ENCODE assay signal across 17 mouse cellular contexts in genomic region chr12:40379538-40379923, GRCm38 (mm10).
DNase-seq lines count a peak whose midpoint lies in the region; ATAC-seq lines count a peak whose summit lies in the region.
"Had no signal": no experiment of that assay in that cellular context is flagged by ENCODE, and none has a peak within 500 bp of the region (broad histone marks: within the 10 kb centered on the region; RNA-seq: fewer than 3 reads in every experiment).

No protein-coding gene starts in this region.

- WGBS in liver, embryonic 12.5 days (ENCODE audit: insufficient replicate concordance), result 41% methylated on average over 4 of the region's 4 CpGs

- no peaks in the 10 kb centered on the region for H3K27me3 ChIP-seq in liver, embryonic 12.5 days (replicated peaks)
- H3K27me3 ChIP-seq: forebrain, embryonic 12.5 days; Patski had no signal

- peak; percentile 9 for DNase-seq in liver
- DNase-seq in B cell, adult 2 months, result peak; percentile 48 to 49
- DNase-seq in naive thymus-derived CD4-positive, alpha-beta T cell, adult 2 months (ENCODE audit: low read depth), result peak; percentile 15
- DNase-seq in urinary bladder, adult 2 months (ENCODE audit: low spot score), result no peak
- no peak for DNase-seq in T-cell, adult 2 months (ENCODE audit: low spot score)
- DNase-seq: kidney, adult 8-10 months; kidney, postnatal 36 days; liver, postnatal 0 days; midbrain, embryonic 14.5 days; right cerebral cortex, adult 18-20 months; thymus, postnatal 25 days had no signal

- no peak overlapping the region for H3K4me2 ChIP-seq in liver, embryonic 12.5 days
- H3K4me2 ChIP-seq: forebrain, embryonic 12.5 days had no signal

- H3K27ac ChIP-seq in liver, embryonic 12.5 days, result no peak overlapping the region
- H3K27ac ChIP-seq: forebrain, embryonic 12.5 days; hindbrain, embryonic 10.5 days; macrophage had no signal

- H3K9ac ChIP-seq in liver, embryonic 12.5 days, result no peak overlapping the region
- H3K9ac ChIP-seq: forebrain, embryonic 12.5 days; liver, postnatal 0 days had no signal

- H3K4me1 ChIP-seq in liver, embryonic 12.5 days, result no peaks in the 10 kb centered on the region
- H3K4me1 ChIP-seq: forebrain, embryonic 12.5 days; hindbrain, embryonic 10.5 days had no signal

- no peak overlapping the region for H3K4me3 ChIP-seq in liver, embryonic 12.5 days
- H3K4me3 ChIP-seq: forebrain, embryonic 12.5 days; hindbrain, embryonic 10.5 days had no signal

- H3K9me3 ChIP-seq in liver, embryonic 12.5 days (replicated peaks), result no peaks in the 10 kb centered on the region
- H3K9me3 ChIP-seq: forebrain, embryonic 12.5 days; hindbrain, embryonic 10.5 days had no signal

- no peak for ATAC-seq in liver, embryonic 12.5 days
- peak; percentile 10 for ATAC-seq in activated CD4-positive, CD25-positive, alpha-beta regulatory T cell, adult 4 months
- ATAC-seq: liver, postnatal 0 days; Patski had no signal

- H3K36me3 ChIP-seq in liver, embryonic 12.5 days, result 0 out of 2 replicates have a peak, but pooled peaks cover 5% of the 10 kb centered on the region
- H3K36me3 ChIP-seq: forebrain, embryonic 12.5 days; hindbrain, embryonic 10.5 days had no signal

Comparison
In these comparisons a context has a peak if more than half of its experiments do, and no peak if none do; other contexts are left out.
1. DNase-seq: peak in liver (single experiment), B cell, adult 2 months (2 of 2) and naive thymus-derived CD4-positive, alpha-beta T cell, adult 2 months (single experiment); none in urinary bladder, adult 2 months (single experiment) and T-cell, adult 2 months (single experiment).